Mouse (Mus musculus) erythroblast, embryonic 14.5 days (primary cell): ENCODE measurements around the gene Dnm2.

Source experiments
- GATA1 ChIP-seq: IDR thresholded peaks from 2 replicates; pipeline ENCODE4 v1.6.1; 2012; ENCODE audit warnings: low read length, inconsistent platforms, mixed read lengths
- TAL1 ChIP-seq: IDR thresholded peaks from 3 replicates; pipeline ENCODE4 v1.6.1; 2012; ENCODE audit warnings: low read length, inconsistent platforms, mixed read lengths

GRCm38 (mm10) chr9:21490696-21491095, 66.0 kb downstream of the Dnm2 start:
- TF ChIP-seq TAL1, result no peak
- no peak for TF ChIP-seq GATA1
